Mouse (Mus musculus): ENCODE results near the gene Lama2. TPM values are rescaled to one million over a fixed set of nuclear protein-coding genes. Genes with fewer than 3 reads are reported as not detected.

The Lama2 gene
- 7.3 and 7.6 TPM in 2 replicates for polyA plus RNA-seq (2012; ENCODE audit: insufficient read depth, insufficient read length, missing spikeins)

GRCm38 (mm10) chr10:27619658-27620057 is at the start of gene Lama2:
Gene Lama2 (minus strand): TSS chr10:27619758.
- no peak within 1 kb of the TSS for H3K4me3 ChIP-seq (ENCODE audit: insufficient read depth, low read depth, low read length)
- no peaks in the 10 kb centered on the region for H3K4me1 ChIP-seq (ENCODE audit: control insufficient read depth, insufficient read depth, insufficient read length, low read length)
- no peak within 1 kb of the TSS for H3K27ac ChIP-seq (replicated peaks; ENCODE audit: low read depth, low read length)

GRCm38 (mm10) chr10:27664391-27664790 is 44.8 kb upstream of the Lama2 start:
- H3K4me1 ChIP-seq (ENCODE audit: control insufficient read depth, insufficient read depth, insufficient read length, low read length): no peaks in the 10 kb centered on the region
- H3K4me3 ChIP-seq (ENCODE audit: insufficient read depth, low read depth, low read length): no peak overlapping the region
- H3K27ac ChIP-seq (replicated peaks; ENCODE audit: low read depth, low read length): no peak overlapping the region

- Histone ChIP-seq H3K4me1 (ENCODE audit: control insufficient read depth, insufficient read depth, insufficient read length, low read length) (no peaks in the 10 kb centered on the region), H3K27ac (replicated peaks; ENCODE audit: low read depth, low read length) (no peak overlapping the region), H3K4me3 (ENCODE audit: insufficient read depth, low read depth, low read length) (no peak overlapping the region)
Observed at GRCm38 (mm10) chr10:27663396-27663795, 43.8 kb upstream of the Lama2 start.

DNA sequence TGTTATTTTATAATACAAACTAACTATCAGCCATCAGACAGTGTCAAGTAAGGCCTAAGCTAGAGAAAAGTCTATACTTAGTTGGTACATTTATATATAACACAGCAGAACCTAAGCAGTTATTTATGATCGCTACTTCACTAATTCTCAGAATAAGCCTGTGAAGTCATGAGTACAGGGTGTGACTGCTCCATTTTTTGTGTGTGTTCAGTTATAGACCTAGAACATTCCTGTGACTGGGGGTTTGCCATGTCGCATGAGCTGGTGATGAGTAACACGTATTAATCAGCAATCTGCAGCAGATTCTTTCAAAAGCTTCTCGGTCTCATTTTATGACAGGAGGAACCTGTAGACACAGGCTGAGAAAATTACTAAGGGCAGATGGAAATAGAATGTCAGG is 34.6 kb upstream of the Lama2 start:
- no peak overlapping the region for H3K27ac ChIP-seq (replicated peaks; ENCODE audit: low read depth, low read length)

DNA sequence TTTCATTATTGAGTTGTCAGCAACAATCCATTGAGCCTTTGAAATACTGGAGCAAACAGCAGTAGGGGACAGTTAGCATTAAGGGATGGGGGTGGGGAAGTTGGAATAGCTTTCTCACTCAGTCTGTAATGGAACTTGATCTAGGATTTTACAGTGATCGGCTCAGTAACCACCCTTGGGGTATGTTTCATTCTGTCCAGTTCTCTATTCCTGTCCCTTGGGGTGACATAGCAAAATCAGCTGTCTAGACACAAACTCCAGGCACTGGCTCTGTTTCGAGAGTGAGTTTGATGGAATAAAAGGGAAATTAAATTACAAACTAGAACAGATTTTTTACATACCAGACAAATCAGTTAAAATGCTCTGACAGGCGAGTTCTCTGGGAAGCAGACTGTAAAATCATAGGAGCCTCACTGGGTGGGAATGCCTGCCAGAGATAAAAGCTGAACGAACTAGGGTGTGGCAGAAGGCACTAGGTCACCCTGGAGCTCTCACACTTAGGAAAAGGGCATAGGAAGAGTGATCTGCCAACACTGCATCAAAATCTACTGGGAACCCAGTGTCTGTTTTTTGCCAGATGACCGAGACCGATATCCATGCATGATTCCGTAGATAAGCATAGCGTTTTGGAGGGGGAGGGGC is 33.3 kb upstream of the Lama2 start:
- Histone ChIP-seq H3K4me3 (ENCODE audit: insufficient read depth, low read depth, low read length) (no peak overlapping the region), H3K4me1 (ENCODE audit: control insufficient read depth, insufficient read depth, insufficient read length, low read length) (no peaks in the 10 kb centered on the region), H3K27ac (replicated peaks; ENCODE audit: low read depth, low read length) (no peak overlapping the region)

More for the DNA sequence above, 34.6 kb upstream of the Lama2 start:
- no peaks in the 10 kb centered on the region for H3K4me1 ChIP-seq (ENCODE audit: control insufficient read depth, insufficient read depth, insufficient read length, low read length)
- no peak overlapping the region for H3K4me3 ChIP-seq (ENCODE audit: insufficient read depth, low read depth, low read length)

DNA sequence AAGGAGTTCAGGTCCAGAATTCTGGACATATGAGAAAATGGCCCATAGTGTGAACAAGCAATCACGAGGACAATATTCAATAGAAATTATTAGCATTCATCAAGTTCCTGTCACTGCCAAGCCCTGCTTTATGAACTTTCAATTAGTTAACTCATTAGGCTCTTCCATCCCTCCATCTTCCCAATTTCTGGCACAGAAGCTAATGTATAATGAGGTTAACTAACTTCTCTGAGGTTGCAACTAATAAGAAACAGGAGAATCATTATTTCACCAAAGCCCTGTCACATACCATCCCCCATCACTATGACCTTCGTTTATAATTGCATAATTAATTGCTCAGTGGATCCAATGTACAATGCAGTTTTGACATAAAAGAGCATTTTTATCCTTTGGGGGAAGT is 16.2 kb upstream of the Lama2 start:
- H3K4me3 ChIP-seq (ENCODE audit: insufficient read depth, low read depth, low read length): no peak overlapping the region
- H3K27ac ChIP-seq (replicated peaks; ENCODE audit: low read depth, low read length): no peak overlapping the region

DNA sequence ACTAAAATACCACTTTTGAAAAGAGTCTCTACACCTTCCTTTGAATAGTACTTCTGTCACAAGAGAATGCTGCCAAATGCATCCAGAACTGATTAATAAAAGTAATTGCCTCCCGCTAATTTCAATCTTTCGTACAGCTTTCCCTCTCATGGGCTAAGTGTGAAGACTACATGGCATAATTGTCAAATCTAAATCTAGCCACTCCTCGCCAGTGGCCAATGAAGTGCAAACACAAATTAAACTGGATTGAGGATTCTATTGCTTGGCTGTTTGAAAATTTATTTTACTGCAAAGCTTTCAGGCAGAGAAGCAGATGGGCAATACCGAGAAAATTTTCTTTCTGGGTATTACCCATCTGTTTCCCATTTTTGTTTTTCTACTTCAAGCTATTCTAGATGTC is 11.4 kb upstream of the Lama2 start:
- Histone ChIP-seq H3K4me3 (ENCODE audit: insufficient read depth, low read depth, low read length) (no peak overlapping the region), H3K4me1 (ENCODE audit: control insufficient read depth, insufficient read depth, insufficient read length, low read length) (no peaks in the 10 kb centered on the region), H3K27ac (replicated peaks; ENCODE audit: low read depth, low read length) (no peak overlapping the region)

More for the DNA sequence above, 16.2 kb upstream of the Lama2 start:
- H3K4me1 ChIP-seq (ENCODE audit: control insufficient read depth, insufficient read depth, insufficient read length, low read length): no peaks in the 10 kb centered on the region

GRCm38 (mm10) chr10:27621697-27622449 is 2.3 kb upstream of the Lama2 start:
- H3K4me3 ChIP-seq (ENCODE audit: insufficient read depth, low read depth, low read length): no peak overlapping the region
- no peak overlapping the region for H3K27ac ChIP-seq (replicated peaks; ENCODE audit: low read depth, low read length)
- H3K4me1 ChIP-seq (ENCODE audit: control insufficient read depth, insufficient read depth, insufficient read length, low read length): no peaks in the 10 kb centered on the region

- H3K4me1 ChIP-seq (ENCODE audit: control insufficient read depth, insufficient read depth, insufficient read length, low read length): no peaks in the 10 kb centered on the region
- no peak overlapping the region for H3K27ac ChIP-seq (replicated peaks; ENCODE audit: low read depth, low read length)
Observed at GRCm38 (mm10) chr10:27617522-27618020, 2.0 kb downstream of the Lama2 start.

GRCm38 (mm10) chr10:27616641-27617415 is 2.7 kb downstream of the Lama2 start:
- Histone ChIP-seq H3K27ac (replicated peaks; ENCODE audit: low read depth, low read length) (no peak overlapping the region), H3K4me1 (ENCODE audit: control insufficient read depth, insufficient read depth, insufficient read length, low read length) (no peaks in the 10 kb centered on the region), H3K4me3 (ENCODE audit: insufficient read depth, low read depth, low read length) (peak overlapping the region; percentile 43)

More at GRCm38 (mm10) chr10:27617522-27618020, 2.0 kb downstream of the Lama2 start:
- H3K4me3 ChIP-seq (ENCODE audit: insufficient read depth, low read depth, low read length): no peak overlapping the region

DNA sequence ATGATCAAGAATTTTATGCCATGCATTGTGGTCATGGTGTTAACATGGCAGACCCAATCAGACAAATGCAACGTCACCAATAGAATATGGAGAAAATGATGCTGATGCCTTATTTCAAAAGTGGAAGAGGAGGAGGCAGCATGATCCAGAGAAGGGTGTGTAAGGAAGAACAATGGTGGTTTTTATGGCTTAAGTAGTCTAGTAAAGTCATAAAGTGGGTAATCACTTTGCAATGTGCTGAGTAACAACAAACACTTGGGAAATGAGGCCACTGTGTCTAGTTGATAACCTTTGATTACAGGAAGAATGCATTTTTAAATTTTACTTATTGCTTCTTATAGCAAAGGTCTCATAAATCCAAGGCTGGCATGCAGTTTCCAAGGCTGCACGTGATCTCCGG is 23.9 kb downstream of the Lama2 start:
- H3K4me3 ChIP-seq (ENCODE audit: insufficient read depth, low read depth, low read length): no peak overlapping the region
- H3K4me1 ChIP-seq (ENCODE audit: control insufficient read depth, insufficient read depth, insufficient read length, low read length): no peaks in the 10 kb centered on the region

GRCm38 (mm10) chr10:27533217-27533616 is 86.3 kb downstream of the Lama2 start:
- H3K27ac ChIP-seq (replicated peaks; ENCODE audit: low read depth, low read length): no peak overlapping the region
- H3K4me3 ChIP-seq (ENCODE audit: insufficient read depth, low read depth, low read length): no peak overlapping the region
- no peaks in the 10 kb centered on the region for H3K4me1 ChIP-seq (ENCODE audit: control insufficient read depth, insufficient read depth, insufficient read length, low read length)

More for the DNA sequence above, 23.9 kb downstream of the Lama2 start:
- no peak overlapping the region for H3K27ac ChIP-seq (replicated peaks; ENCODE audit: low read depth, low read length)

DNA sequence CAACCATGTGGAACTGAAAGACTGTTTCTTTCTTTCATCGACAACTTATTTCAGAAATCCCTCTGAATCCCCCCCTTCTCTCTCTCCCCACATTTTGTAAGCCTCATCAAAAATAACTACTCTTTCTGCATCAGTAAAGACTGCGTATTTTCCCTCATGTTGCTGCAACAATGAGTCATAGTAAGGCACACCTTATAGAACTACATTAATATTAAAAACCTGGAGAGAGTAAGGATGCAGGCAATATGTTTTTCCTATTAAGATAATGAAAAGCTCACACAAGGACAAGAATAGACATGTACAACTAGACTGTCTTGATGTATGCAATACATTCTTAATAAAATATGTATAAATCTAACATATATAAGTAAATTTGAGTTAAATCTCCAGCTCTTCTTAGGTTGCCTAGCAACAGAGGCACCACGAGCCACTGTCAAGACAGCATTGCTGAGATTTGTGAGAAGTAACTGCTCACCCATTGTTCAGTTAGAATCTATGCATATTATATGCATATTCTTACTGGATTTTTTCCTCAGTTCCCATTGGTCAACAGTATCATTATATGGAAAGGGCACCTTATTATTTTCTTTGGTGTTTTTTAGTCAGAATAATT is 110.6 kb downstream of the Lama2 start:
- Histone ChIP-seq H3K27ac (replicated peaks; ENCODE audit: low read depth, low read length) (no peak overlapping the region), H3K4me3 (ENCODE audit: insufficient read depth, low read depth, low read length) (no peak overlapping the region), H3K4me1 (ENCODE audit: control insufficient read depth, insufficient read depth, insufficient read length, low read length) (no peaks in the 10 kb centered on the region)

DNA sequence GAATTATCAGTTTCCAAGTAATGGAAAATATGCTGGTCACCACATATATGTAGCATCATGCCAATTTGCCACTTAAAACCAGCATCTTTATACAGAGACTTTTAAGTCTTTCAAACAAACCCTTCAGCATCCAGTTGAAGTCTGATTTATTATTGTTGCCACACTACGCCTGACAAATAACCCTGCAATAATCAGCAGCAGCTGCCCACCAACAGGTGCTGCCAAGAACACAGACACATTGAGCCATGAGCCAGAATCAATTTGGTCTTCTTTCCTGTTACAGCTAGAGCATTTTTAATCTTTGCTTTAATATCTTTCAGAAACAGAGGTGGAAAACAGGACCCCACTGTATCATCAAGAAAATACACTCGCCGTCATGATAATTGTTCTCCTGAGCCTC is 118.7 kb downstream of the Lama2 start:
- no peak overlapping the region for H3K27ac ChIP-seq (replicated peaks; ENCODE audit: low read depth, low read length)
- H3K4me1 ChIP-seq (ENCODE audit: control insufficient read depth, insufficient read depth, insufficient read length, low read length): no peaks in the 10 kb centered on the region
- H3K4me3 ChIP-seq (ENCODE audit: insufficient read depth, low read depth, low read length): no peak overlapping the region

- H3K4me1 ChIP-seq (ENCODE audit: control insufficient read depth, insufficient read depth, insufficient read length, low read length): no peaks in the 10 kb centered on the region
- no peak overlapping the region for H3K27ac ChIP-seq (replicated peaks; ENCODE audit: low read depth, low read length)
- no peak overlapping the region for H3K4me3 ChIP-seq (ENCODE audit: insufficient read depth, low read depth, low read length)
Observed at GRCm38 (mm10) chr10:27488452-27488851, 131.1 kb downstream of the Lama2 start.
